Mouse (Mus musculus): ENCODE results near the gene Vegfb. TPM values are rescaled to one million over a fixed set of nuclear protein-coding genes. Genes with fewer than 3 reads are reported as not detected.

Vegfb gene
- polyA plus RNA-seq, 1 experiment from 2014 or later, result 26.2 TPM

DNA sequence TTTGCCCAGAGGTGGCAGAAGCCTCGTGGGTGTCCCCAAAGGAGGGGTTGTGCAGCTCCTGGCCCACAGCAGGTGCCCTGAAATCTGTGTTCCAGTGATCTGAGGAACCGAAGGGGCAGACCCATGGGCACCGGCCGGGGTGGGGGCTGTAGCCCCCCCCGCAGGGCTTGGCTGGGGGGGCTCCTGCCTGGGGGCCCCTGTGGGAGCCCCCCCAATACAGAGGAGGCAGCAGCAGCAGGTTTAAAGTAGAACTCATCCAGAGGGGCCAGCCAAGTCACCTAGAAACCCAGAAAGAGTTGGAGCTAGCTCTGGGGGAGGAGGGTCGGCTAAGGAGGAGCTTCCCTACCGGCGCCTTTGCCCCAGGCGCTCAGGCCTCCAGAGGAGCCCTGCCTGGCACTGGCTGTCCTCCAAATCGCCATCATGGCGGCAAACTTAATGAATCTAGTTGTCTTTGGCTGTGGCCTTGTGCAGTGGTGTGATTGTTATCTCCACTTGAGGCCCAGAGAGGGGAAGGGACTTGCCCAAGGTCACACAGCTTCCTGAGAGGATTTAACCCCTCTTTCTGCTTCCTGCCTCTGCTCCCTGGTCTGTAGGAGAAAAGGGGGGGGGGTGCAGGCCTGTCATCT lies 16.9 kb downstream of the Vegfb start:
- WGBS, result 33% methylated on average over 10 of the region's 11 CpGs
- H3K4me2 ChIP-seq (replicated peaks; ENCODE audit: low read depth), result peak overlapping the region; percentile 87
- no peaks in the 10 kb centered on the region for H3K27me3 ChIP-seq (ENCODE audit: control insufficient read depth, insufficient read depth, low read length)
- H3K9me3 ChIP-seq (ENCODE audit: control insufficient read depth, low read length), result no peaks in the 10 kb centered on the region
- peak overlapping the region; percentile 31; the same call in 1 of the 2 replicates for H3K9ac ChIP-seq (ENCODE audit: low read length)
- DNase-seq (ENCODE audit: low spot score), result no peak
- H3K4me1 ChIP-seq (replicated peaks; ENCODE audit: control insufficient read depth, insufficient read depth), result peaks cover 10% of the 10 kb centered on the region
- TF ChIP-seq CTCF (IDR thresholded peaks at IDR 0.05; ENCODE audit: low read depth) (no peak), EP300 (optimal IDR thresholded peaks at IDR 0.05) (no peak)
- H3K4me3 ChIP-seq (ENCODE audit: low read depth, low read length), result no peak overlapping the region
- no peak for ATAC-seq (ENCODE audit: low FRiP score, low TSS enrichment)
- H3K36me3 ChIP-seq (ENCODE audit: control insufficient read depth, insufficient read depth, low read length), result peaks cover 10% of the 10 kb centered on the region
- H3K27ac ChIP-seq (replicated peaks), result peak overlapping the region; percentile 25; the same call in 1 of the 2 replicates

DNA sequence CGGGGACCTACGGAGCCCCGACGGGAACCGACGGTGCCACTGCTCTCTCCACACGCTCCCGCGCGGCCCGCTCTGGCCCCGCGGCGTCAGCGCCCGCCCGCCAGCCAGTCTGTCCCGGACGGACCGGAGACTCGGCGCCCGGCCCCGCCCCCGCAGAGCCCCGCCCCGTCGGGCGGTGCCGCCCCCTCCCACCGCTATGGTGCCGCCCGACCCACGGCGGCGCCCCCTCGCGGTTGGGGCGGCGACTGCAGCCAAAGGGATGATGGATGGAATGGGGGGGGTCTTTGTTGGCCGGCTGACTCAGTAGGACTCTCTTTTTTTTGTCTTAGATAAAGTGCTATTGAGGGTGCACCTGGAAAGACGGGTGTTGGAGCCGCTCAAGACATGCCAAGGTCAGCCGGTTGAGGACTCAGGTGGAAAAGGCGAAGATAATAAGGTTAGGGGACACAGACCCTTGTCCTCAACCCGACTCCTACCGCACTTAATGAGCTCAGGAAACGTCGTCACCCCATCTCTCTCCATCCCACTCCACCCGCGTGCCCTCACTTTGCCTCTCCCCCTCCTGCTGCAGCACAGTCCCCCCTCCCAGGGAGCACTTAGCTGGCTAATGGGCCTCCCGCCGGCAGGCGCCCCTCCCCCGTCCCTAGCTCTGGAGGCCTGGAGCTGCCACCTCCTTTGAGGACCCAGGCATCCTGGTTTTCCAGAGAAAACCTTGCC lies 17.6 kb downstream of the Vegfb start:
- peaks cover 16% of the 10 kb centered on the region for H3K36me3 ChIP-seq (ENCODE audit: control insufficient read depth, insufficient read depth, low read length)
- peak overlapping the region; percentile 82 for H3K9ac ChIP-seq (ENCODE audit: low read length)
- peaks cover 10% of the 10 kb centered on the region for H3K4me1 ChIP-seq (replicated peaks; ENCODE audit: control insufficient read depth, insufficient read depth)
- H3K27me3 ChIP-seq (ENCODE audit: control insufficient read depth, insufficient read depth, low read length), result no peaks in the 10 kb centered on the region
- TF ChIP-seq EP300 (optimal IDR thresholded peaks at IDR 0.05) (no peak), CTCF (IDR thresholded peaks at IDR 0.05; ENCODE audit: low read depth) (peak; percentile 80)
- ATAC-seq (ENCODE audit: low FRiP score, low TSS enrichment), result peak; percentile 71
- peak overlapping the region; percentile 87 for H3K4me2 ChIP-seq (replicated peaks; ENCODE audit: low read depth)
- H3K27ac ChIP-seq (replicated peaks), result peak overlapping the region; percentile 79
- peak; percentile 89 for DNase-seq (ENCODE audit: low spot score)
- WGBS, result under 1% methylated on average over 52 of the region's 55 CpGs
- peak overlapping the region; percentile 76 for H3K4me3 ChIP-seq (ENCODE audit: low read depth, low read length)
- no peaks in the 10 kb centered on the region for H3K9me3 ChIP-seq (ENCODE audit: control insufficient read depth, low read length)

DNA sequence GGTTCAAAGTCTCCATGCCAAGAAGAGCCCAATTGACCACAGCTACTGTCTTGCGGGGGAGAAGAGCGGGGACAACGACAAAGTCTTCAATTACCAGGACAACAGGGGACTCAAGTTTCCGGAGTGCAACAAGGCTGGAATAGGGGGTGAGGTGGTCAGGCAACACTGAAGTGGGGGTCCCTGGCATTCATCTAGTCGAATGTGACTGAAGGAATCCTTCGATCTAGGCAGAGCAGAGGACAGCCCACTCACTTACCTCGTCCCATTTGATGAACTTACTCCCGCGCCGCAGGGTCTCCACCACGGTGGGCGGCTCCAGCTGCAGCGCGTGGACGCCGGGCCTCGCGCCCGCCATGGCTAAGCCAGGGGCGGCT lies 18.2 kb downstream of the Vegfb start:
- no peak for ATAC-seq (ENCODE audit: low FRiP score, low TSS enrichment)
- Histone ChIP-seq H3K27me3 (ENCODE audit: control insufficient read depth, insufficient read depth, low read length) (no peaks in the 10 kb centered on the region), H3K9ac (ENCODE audit: low read length) (peak overlapping the region; percentile 82), H3K36me3 (ENCODE audit: control insufficient read depth, insufficient read depth, low read length) (peaks cover 21% of the 10 kb centered on the region), H3K4me2 (replicated peaks; ENCODE audit: low read depth) (peak overlapping the region; percentile 87), H3K4me1 (replicated peaks; ENCODE audit: control insufficient read depth, insufficient read depth) (peaks cover 10% of the 10 kb centered on the region), H3K9me3 (ENCODE audit: control insufficient read depth, low read length) (no peaks in the 10 kb centered on the region), H3K4me3 (ENCODE audit: low read depth, low read length) (peak overlapping the region; percentile 76), H3K27ac (replicated peaks) (peak overlapping the region; percentile 79)
- TF ChIP-seq EP300 (optimal IDR thresholded peaks at IDR 0.05) (no peak), CTCF (IDR thresholded peaks at IDR 0.05; ENCODE audit: low read depth) (no peak)
- DNase-seq (ENCODE audit: low spot score), result no peak
- under 1% methylated on average over 20 of the region's 20 CpGs for WGBS

DNA sequence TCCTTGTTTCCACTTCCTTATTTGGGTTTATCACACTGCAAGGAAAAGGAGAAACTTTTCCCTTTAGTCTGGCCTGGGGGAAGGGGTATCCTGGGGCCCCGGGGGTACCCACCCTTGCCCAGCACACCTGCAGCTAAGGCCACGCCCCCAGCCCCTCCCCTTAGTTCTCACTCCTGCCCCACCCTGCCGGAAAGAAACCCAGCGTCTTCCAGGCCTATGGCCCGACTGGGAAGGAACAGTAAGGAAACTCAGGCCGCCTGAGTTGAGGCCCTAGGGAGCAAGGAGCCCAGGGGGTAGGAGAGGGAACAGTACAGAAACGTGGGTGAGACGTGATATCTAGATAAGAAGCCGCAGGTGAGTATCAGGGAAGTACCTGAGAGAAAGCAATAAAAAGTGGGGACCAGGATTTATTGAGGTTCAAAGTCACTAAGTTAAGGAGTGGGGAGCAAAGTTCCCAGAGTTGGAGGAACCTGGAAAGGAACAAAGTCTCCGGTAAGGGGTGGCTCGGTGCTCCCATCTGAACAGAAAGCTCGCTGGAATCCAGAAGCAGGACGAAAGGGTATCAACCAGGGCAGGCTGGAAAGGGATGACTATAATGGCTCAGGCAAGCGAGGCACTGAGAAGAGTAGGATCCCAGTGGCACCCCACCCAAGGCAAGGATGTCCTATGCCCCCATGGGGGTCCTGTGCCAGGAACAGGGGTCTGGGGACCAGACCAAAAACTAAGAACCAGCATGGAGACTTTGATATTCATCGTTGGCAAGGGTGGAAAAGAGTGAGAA lies 18.8 kb downstream of the Vegfb start:
- DNase-seq (ENCODE audit: low spot score) (peak; percentile 86), ATAC-seq (ENCODE audit: low FRiP score, low TSS enrichment) (peak; percentile 30; the same call in 1 of the 2 replicates)
- peak overlapping the region; percentile 76 for H3K4me3 ChIP-seq (ENCODE audit: low read depth, low read length)
- H3K27me3 ChIP-seq (ENCODE audit: control insufficient read depth, insufficient read depth, low read length), result no peaks in the 10 kb centered on the region
- peak overlapping the region; percentile 79 for H3K27ac ChIP-seq (replicated peaks)
- TF ChIP-seq EP300 (optimal IDR thresholded peaks at IDR 0.05) (no peak), CTCF (IDR thresholded peaks at IDR 0.05; ENCODE audit: low read depth) (no peak)
- peaks cover 24% of the 10 kb centered on the region for H3K36me3 ChIP-seq (ENCODE audit: control insufficient read depth, insufficient read depth, low read length)
- peak overlapping the region; percentile 87 for H3K4me2 ChIP-seq (replicated peaks; ENCODE audit: low read depth)
- H3K4me1 ChIP-seq (replicated peaks; ENCODE audit: control insufficient read depth, insufficient read depth), result peaks cover 10% of the 10 kb centered on the region
- H3K9ac ChIP-seq (ENCODE audit: low read length), result peak overlapping the region; percentile 82
- H3K9me3 ChIP-seq (ENCODE audit: control insufficient read depth, low read length), result no peaks in the 10 kb centered on the region
- 5% methylated on average over 15 of the region's 15 CpGs for WGBS

DNA sequence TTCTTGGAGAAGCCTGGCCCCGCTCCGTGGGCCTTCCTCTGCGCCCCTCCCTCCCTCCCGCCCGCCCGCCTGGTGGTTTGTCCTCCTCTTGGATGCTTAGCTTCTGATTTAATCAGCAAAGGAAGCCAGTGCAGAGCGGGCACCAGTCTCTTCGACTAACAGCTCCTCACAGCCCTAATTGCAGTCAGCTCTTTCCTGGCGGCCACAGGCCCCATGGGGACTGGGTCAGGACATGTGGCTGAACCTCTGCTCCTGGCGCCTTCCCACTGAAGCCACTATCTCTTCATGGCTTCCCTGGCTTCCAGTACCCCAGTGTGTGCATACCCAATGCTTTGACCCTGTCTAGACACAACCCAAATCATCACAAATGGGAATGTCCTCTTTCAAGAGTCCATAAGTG lies 31.0 kb downstream of the Vegfb start:
- Histone ChIP-seq H3K4me1 (replicated peaks; ENCODE audit: control insufficient read depth, insufficient read depth) (peaks cover 6% of the 10 kb centered on the region; the same call in 1 of the 2 replicates), H3K9me3 (ENCODE audit: control insufficient read depth, low read length) (no peaks in the 10 kb centered on the region), H3K4me3 (ENCODE audit: low read depth, low read length) (no peak overlapping the region), H3K9ac (ENCODE audit: low read length) (no peak overlapping the region), H3K27ac (replicated peaks) (no peak overlapping the region), H3K4me2 (replicated peaks; ENCODE audit: low read depth) (no peak overlapping the region), H3K36me3 (ENCODE audit: control insufficient read depth, insufficient read depth, low read length) (peaks cover 41% of the 10 kb centered on the region), H3K27me3 (ENCODE audit: control insufficient read depth, insufficient read depth, low read length) (no peaks in the 10 kb centered on the region)
- ATAC-seq (ENCODE audit: low FRiP score, low TSS enrichment), result no peak
- no peak for TF ChIP-seq CTCF (IDR thresholded peaks at IDR 0.05; ENCODE audit: low read depth)
- TF ChIP-seq EP300 (optimal IDR thresholded peaks at IDR 0.05), result no peak
- DNase-seq (ENCODE audit: low spot score), result no peak
- WGBS, result 83% methylated on average over 10 of the region's 10 CpGs

Data from stomach, postnatal 0 days (tissue).